Mouse (Mus musculus) central nervous system, embryonic 14 days (tissue): ENCODE results near the gene Dip2a. TPM values are rescaled to one million over a fixed set of nuclear protein-coding genes. Genes with fewer than 3 reads are reported as not detected.

Experiments used
- polyA plus RNA-seq: library from polyadenylated mRNA; depleted of rRNA; stranded (reverse); fragments of >200 nt; gene quantifications from 2 replicates; pipeline ENCODE4 v1.2.3, GENCODE M21; 2012; rRNA removed

Gene Dip2a
- 41.2 and 44.0 TPM in 2 replicates for polyA plus RNA-seq

GRCm38 (mm10) chr10:76344711-76345539 is at the start of gene Dip2a:
Gene Dip2a (minus strand): TSS chr10:76345291.

GRCm38 (mm10) chr10:76253536-76253935 is 91.6 kb downstream of the Dip2a start, which contains the start of gene S100b:
Gene S100b (plus strand): TSS chr10:76253853.

GRCm38 (mm10) chr10:76237341-76238225 is 107.5 kb downstream of the Dip2a start, which contains the start of gene Prmt2:
Gene Prmt2 (minus strand): TSS chr10:76237865.

Other genes with a start within 250 kb of the Dip2a start
- gene Slc5a4b, start 234.3 kb downstream of the Dip2a start, polyA plus RNA-seq: not detected in 2 replicates
- gene Slc5a4a, start 197.8 kb downstream of the Dip2a start, polyA plus RNA-seq: 0.09 and 0.26 TPM in 2 replicates
- 253 and 256 TPM in 2 replicates for gene Prmt2, start 107.4 kb downstream of the Dip2a start, polyA plus RNA-seq
- gene S100b, start 91.4 kb downstream of the Dip2a start, polyA plus RNA-seq: 1.6 and 9.6 TPM in 2 replicates
- not detected in 2 replicates for gene AC141477.1, start 95.2 kb upstream of the Dip2a start, polyA plus RNA-seq
- 27.2 and 33.1 TPM in 2 replicates for gene Pcnt, start 97.5 kb upstream of the Dip2a start, polyA plus RNA-seq
- not detected in 2 replicates for gene 2610028H24Rik, start 103.8 kb upstream of the Dip2a start, polyA plus RNA-seq
- 60.3 and 61.4 TPM in 2 replicates for gene Mcm3ap, start 123.6 kb upstream of the Dip2a start, polyA plus RNA-seq
- gene Ybey, start 123.8 kb upstream of the Dip2a start, polyA plus RNA-seq: 3.4 TPM in 2 replicates
- gene Lss, start 186.3 kb upstream of the Dip2a start, polyA plus RNA-seq: 42.9 and 44.9 TPM in 2 replicates
- 0.29 and 0.37 TPM in 2 replicates for gene Spatc1l, start 217.0 kb upstream of the Dip2a start, polyA plus RNA-seq
- 0.04 TPM in 2 replicates for gene Ftcd, start 230.4 kb upstream of the Dip2a start, polyA plus RNA-seq